Mouse (Mus musculus) cortical plate, adult 2 months (tissue): ENCODE data around the gene Daam2.

ENCODE experiments used
- CTCF ChIP-seq: fragments of 200-500 bp; IDR thresholded peaks from 2 replicates; pipeline ENCODE4 v1.5.1; 2011; ENCODE audit warnings: mild to moderate bottlenecking, control low read depth, low read length; ENCODE audit not compliant: insufficient read depth; ENCODE audit errors: extremely low read depth
- POLR2A ChIP-seq: fragments of 200-500 bp; IDR thresholded peaks from 2 replicates; pipeline ENCODE4 v1.6.1; 2011; ENCODE audit warnings: mild to moderate bottlenecking, low read length, control low read depth; ENCODE audit not compliant: insufficient read depth; ENCODE audit errors: extremely low read depth

- TF ChIP-seq CTCF (no peak), POLR2A (no peak)
These were observed 124.4 kb downstream of the Daam2 start for GRCm38 (mm10) chr17:49439706-49440105.
